Mouse (Mus musculus): Measurements from ENCODE around the gene Zfp976. TPM values are rescaled to one million over a fixed set of nuclear protein-coding genes. Genes with fewer than 3 reads are reported as not detected.
"Not testable (repeated sequence)": the region's sequence is repeated elsewhere in the genome, so short reads cannot be mapped to it uniquely, and the experiment has no call there.

Zfp976 gene
- polyA plus RNA-seq, 1 experiment from 2014 or later, result 0.99 TPM

DNA sequence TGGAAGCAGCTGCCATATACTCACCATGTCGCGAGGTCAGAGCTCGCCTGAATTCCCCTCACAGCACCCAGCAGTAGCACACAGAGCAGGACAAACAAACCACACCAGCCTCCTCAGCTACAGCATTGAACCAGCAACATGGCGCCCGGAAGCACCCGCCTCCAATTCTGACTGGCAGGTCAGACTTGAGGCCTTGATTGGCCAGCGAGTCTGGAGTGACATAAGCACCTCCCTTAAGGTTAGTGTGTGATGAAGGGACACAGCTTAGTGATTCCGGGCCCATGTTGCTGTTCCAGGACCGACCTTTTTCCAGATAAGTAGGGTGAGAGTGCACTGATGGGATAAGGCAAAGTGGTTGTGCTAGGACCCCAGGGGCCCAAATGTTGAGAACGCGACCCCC is 50.0 kb downstream of the Zfp976 start, which contains the start of gene Zfp977:
Gene Zfp977, minus strand, starts transcription at position 135 of the 400 bp plus-strand sequence.
- not testable (repeated sequence) for H3K4me1 ChIP-seq (ENCODE audit: control insufficient read depth, insufficient read depth, low read length); H3K27me3 ChIP-seq (replicated peaks; ENCODE audit: control insufficient read depth, insufficient read depth, low read length); H3K4me2 ChIP-seq (ENCODE audit: low read depth, low read length); H3K9ac ChIP-seq (ENCODE audit: low read depth, low read length); ATAC-seq (ENCODE audit: low read depth); H3K4me3 ChIP-seq (ENCODE audit: low read depth, low read length); H3K27ac ChIP-seq (replicated peaks; ENCODE audit: low read depth, low read length); H3K36me3 ChIP-seq (ENCODE audit: control insufficient read depth, insufficient read depth, low read length); DNase-seq (ENCODE audit: low spot score)
- H3K9me3 ChIP-seq (ENCODE audit: control insufficient read depth, low read length), result peaks cover 46% of the 10 kb centered on the region
- WGBS, result 92% methylated on average over 11 of the region's 11 CpGs

DNA sequence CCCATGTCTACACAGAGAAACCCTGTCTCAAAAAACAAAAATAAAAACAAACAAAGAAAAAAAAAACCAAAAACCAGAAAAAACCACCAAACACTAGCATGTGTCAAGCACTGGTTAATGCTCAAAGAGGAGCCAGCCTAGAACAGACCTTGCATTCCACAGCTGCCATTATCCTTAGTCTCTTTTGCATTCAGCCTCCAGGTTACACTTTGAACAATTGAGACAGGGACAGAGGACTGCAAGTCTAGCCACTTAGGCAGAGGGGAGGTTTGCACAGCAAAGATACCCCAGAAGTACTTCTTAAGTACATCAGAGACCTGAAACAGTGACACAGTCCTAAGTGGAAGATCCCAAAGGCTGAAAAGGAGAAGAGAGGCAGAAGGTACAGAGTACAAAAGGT is 51.1 kb downstream of the Zfp976 start:
- H3K9me3 ChIP-seq (ENCODE audit: control insufficient read depth, low read length), result peaks cover 50% of the 10 kb centered on the region

DNA sequence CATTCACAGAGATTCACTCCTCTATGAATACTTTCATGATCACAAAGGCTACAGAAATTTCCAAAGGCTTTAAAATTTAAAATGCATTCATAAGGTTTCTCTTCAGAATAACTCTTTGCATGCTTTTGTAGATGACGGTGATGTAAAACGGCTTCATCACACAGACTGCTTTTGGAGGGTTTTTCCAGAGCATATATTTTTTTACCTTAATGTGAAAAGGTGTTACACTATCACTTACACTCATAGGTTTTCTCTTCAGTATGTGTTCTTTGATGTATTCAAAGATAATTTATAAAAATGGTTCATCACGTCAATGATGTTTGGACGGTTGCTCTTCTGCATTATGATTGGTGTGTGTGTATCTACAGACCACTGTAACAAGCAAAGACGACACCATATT is 63.9 kb downstream of the Zfp976 start, which contains the start of gene Gm21028:
Gene Gm21028, minus strand, starts transcription at position 101 of the 400 bp plus-strand sequence.
- no peak within 1 kb of the TSS for H3K9ac ChIP-seq (ENCODE audit: low read depth, low read length)
- DNase-seq (ENCODE audit: low spot score) (no peak), ATAC-seq (ENCODE audit: low read depth) (no peak)
- H3K4me3 ChIP-seq (ENCODE audit: low read depth, low read length), result no peak within 1 kb of the TSS
- no peaks in the 10 kb centered on the region for H3K27me3 ChIP-seq (replicated peaks; ENCODE audit: control insufficient read depth, insufficient read depth, low read length)
- no peak within 1 kb of the TSS for H3K27ac ChIP-seq (replicated peaks; ENCODE audit: low read depth, low read length)
- H3K9me3 ChIP-seq (ENCODE audit: control insufficient read depth, low read length), result peaks cover 72% of the 10 kb centered on the region
- H3K4me2 ChIP-seq (ENCODE audit: low read depth, low read length), result no peak within 1 kb of the TSS
- 88% methylated on average over 5 of the region's 5 CpGs for WGBS
- H3K36me3 ChIP-seq (ENCODE audit: control insufficient read depth, insufficient read depth, low read length), result peaks cover 12% of the 10 kb centered on the region; the same call in 1 of the 2 replicates
- no peaks in the 10 kb centered on the region for H3K4me1 ChIP-seq (ENCODE audit: control insufficient read depth, insufficient read depth, low read length)

More for the DNA sequence above, 51.1 kb downstream of the Zfp976 start:
- ATAC-seq (ENCODE audit: low read depth); H3K27ac ChIP-seq (replicated peaks; ENCODE audit: low read depth, low read length); H3K36me3 ChIP-seq (ENCODE audit: control insufficient read depth, insufficient read depth, low read length); DNase-seq (ENCODE audit: low spot score); H3K9ac ChIP-seq (ENCODE audit: low read depth, low read length); H3K4me1 ChIP-seq (ENCODE audit: control insufficient read depth, insufficient read depth, low read length); H3K4me3 ChIP-seq (ENCODE audit: low read depth, low read length); H3K4me2 ChIP-seq (ENCODE audit: low read depth, low read length); H3K27me3 ChIP-seq (replicated peaks; ENCODE audit: control insufficient read depth, insufficient read depth, low read length): not testable (repeated sequence)

Small RNA genes within 50 kb of the gene (microRNA-seq; reads per million reads assigned to microRNA genes)
- gene Gm24938 (ENCODE audit: borderline number of aligned reads), result not detected

Other genes starting within 250 kb of the Zfp976 start
- gene 4933421I07Rik, start 194.5 kb downstream of the Zfp976 start, polyA plus RNA-seq (2014; fragmentation: Nextera tagmentation; extraction: Ambion mirVana), result not detected in 2 replicates
- gene Zfp141, start 136.8 kb downstream of the Zfp976 start, polyA plus RNA-seq (2014; fragmentation: Nextera tagmentation; extraction: Ambion mirVana), result 7.6 and 8.1 TPM in 2 replicates
- gene Gm21028, start 64.0 kb downstream of the Zfp976 start, polyA plus RNA-seq (2014; fragmentation: Nextera tagmentation; extraction: Ambion mirVana), result not detected in 2 replicates
- 1.7 and 1.9 TPM in 2 replicates for gene Zfp977, start 50.0 kb downstream of the Zfp976 start, polyA plus RNA-seq (2014; fragmentation: Nextera tagmentation; extraction: Ambion mirVana)
- gene Zfp975, start 50.2 kb upstream of the Zfp976 start, polyA plus RNA-seq (2014; fragmentation: Nextera tagmentation; extraction: Ambion mirVana), result 6.5 and 7.1 TPM in 2 replicates
- gene Gm17067, start 84.4 kb upstream of the Zfp976 start, polyA plus RNA-seq (2014; fragmentation: Nextera tagmentation; extraction: Ambion mirVana), result not detected in 2 replicates
- gene Vmn2r62, start 150.9 kb upstream of the Zfp976 start, polyA plus RNA-seq (2014; fragmentation: Nextera tagmentation; extraction: Ambion mirVana), result not detected in 2 replicates
- not detected in 2 replicates for gene Gm2381, start 224.6 kb upstream of the Zfp976 start, polyA plus RNA-seq (2014; fragmentation: Nextera tagmentation; extraction: Ambion mirVana)